ENCODE assay signal across 19 mouse cellular contexts in genomic region chr4:62303288-62303687, GRCm38 (mm10). TPM values are rescaled to one million over a fixed set of nuclear protein-coding genes. Genes with fewer than 3 reads are reported as not detected.
DNase-seq lines count a peak whose midpoint lies in the region; ATAC-seq lines count a peak whose summit lies in the region.
"Had no signal": no experiment of that assay in that cellular context is flagged by ENCODE, and none has a peak within 500 bp of the region (broad histone marks: within the 10 kb centered on the region; RNA-seq: fewer than 3 reads in every experiment).

No protein-coding gene starts in this region.

- no peaks in the 10 kb centered on the region for H3K4me1 ChIP-seq in intestine, embryonic 14.5 days (replicated peaks; ENCODE audit: control insufficient read depth, insufficient read depth, low read length)
- H3K4me1 ChIP-seq in intestine, embryonic 16.5 days (ENCODE audit: control insufficient read depth, insufficient read depth, low read length), result no peaks in the 10 kb centered on the region
- H3K4me1 ChIP-seq in midbrain, embryonic 11.5 days (ENCODE audit: control insufficient read depth, insufficient read depth, low read length), result no peaks in the 10 kb centered on the region
- H3K4me1 ChIP-seq in midbrain, embryonic 13.5 days (replicated peaks), result no peaks in the 10 kb centered on the region
- H3K4me1 ChIP-seq in stomach, embryonic 15.5 days, result no peaks in the 10 kb centered on the region
- H3K4me1 ChIP-seq: embryonic facial prominence, embryonic 10.5 days; forebrain, embryonic 13.5 days; hindbrain, embryonic 12.5 days had no signal

- whole genome bisulfite sequencing in intestine, embryonic 14.5 days, result 83% methylated on average over 1 of the region's 1 CpGs
- WGBS in intestine, embryonic 16.5 days, result 62% methylated on average over 1 of the region's 1 CpGs
- WGBS in midbrain, embryonic 11.5 days, result 74% methylated on average over 1 of the region's 1 CpGs
- WGBS in midbrain, embryonic 13.5 days, result 89% methylated on average over 1 of the region's 1 CpGs
- 64% methylated on average over 1 of the region's 1 CpGs for WGBS in stomach, embryonic 15.5 days

- H3K27ac ChIP-seq in intestine, embryonic 14.5 days (ENCODE audit: low read depth), result no peak overlapping the region
- H3K27ac ChIP-seq in intestine, embryonic 16.5 days (ENCODE audit: low read length), result no peak overlapping the region
- H3K27ac ChIP-seq in midbrain, embryonic 11.5 days (ENCODE audit: low read depth, low read length), result no peak overlapping the region
- H3K27ac ChIP-seq in midbrain, embryonic 13.5 days, result no peak overlapping the region
- H3K27ac ChIP-seq in stomach, embryonic 15.5 days, result no peak overlapping the region
- H3K27ac ChIP-seq: embryonic facial prominence, embryonic 10.5 days; forebrain, embryonic 13.5 days; gastrocnemius, adult 2 months; hindbrain, embryonic 12.5 days had no signal

- no peak overlapping the region for H3K9ac ChIP-seq in intestine, embryonic 14.5 days (ENCODE audit: low read length)
- H3K9ac ChIP-seq in intestine, embryonic 16.5 days (ENCODE audit: low read depth, low read length), result no peak overlapping the region
- H3K9ac ChIP-seq in midbrain, embryonic 11.5 days (ENCODE audit: low read length), result no peak overlapping the region
- no peak overlapping the region for H3K9ac ChIP-seq in midbrain, embryonic 13.5 days (replicated peaks)
- no peak overlapping the region for H3K9ac ChIP-seq in stomach, embryonic 15.5 days
- H3K9ac ChIP-seq: forebrain, embryonic 13.5 days; forebrain, postnatal 0 days; hindbrain, embryonic 12.5 days had no signal

- H3K9me3 ChIP-seq in intestine, embryonic 14.5 days (ENCODE audit: control insufficient read depth, low read length), result no peaks in the 10 kb centered on the region
- H3K9me3 ChIP-seq in intestine, embryonic 16.5 days (ENCODE audit: control insufficient read depth, low read length), result no peaks in the 10 kb centered on the region
- H3K9me3 ChIP-seq in midbrain, embryonic 11.5 days (ENCODE audit: control insufficient read depth, low read length), result no peaks in the 10 kb centered on the region
- no peaks in the 10 kb centered on the region for H3K9me3 ChIP-seq in midbrain, embryonic 13.5 days
- H3K9me3 ChIP-seq in stomach, embryonic 15.5 days, result no peaks in the 10 kb centered on the region
- H3K9me3 ChIP-seq: embryonic facial prominence, embryonic 10.5 days; forebrain, embryonic 13.5 days; hindbrain, embryonic 12.5 days had no signal

- no peak overlapping the region for H3K4me2 ChIP-seq in intestine, embryonic 14.5 days (ENCODE audit: low read length)
- no peak overlapping the region for H3K4me2 ChIP-seq in intestine, embryonic 16.5 days (ENCODE audit: low read depth, low read length)
- no peak overlapping the region for H3K4me2 ChIP-seq in midbrain, embryonic 11.5 days
- H3K4me2 ChIP-seq in midbrain, embryonic 13.5 days (replicated peaks), result no peak overlapping the region
- H3K4me2 ChIP-seq in stomach, embryonic 15.5 days, result no peak overlapping the region
- H3K4me2 ChIP-seq: forebrain, embryonic 13.5 days; heart, embryonic 11.5 days; hindbrain, embryonic 12.5 days had no signal

- H3K27me3 ChIP-seq in intestine, embryonic 14.5 days (replicated peaks; ENCODE audit: control insufficient read depth, insufficient read depth, low read length), result no peaks in the 10 kb centered on the region
- no peaks in the 10 kb centered on the region for H3K27me3 ChIP-seq in intestine, embryonic 16.5 days (replicated peaks; ENCODE audit: control insufficient read depth, insufficient read depth, low read length)
- no peaks in the 10 kb centered on the region for H3K27me3 ChIP-seq in midbrain, embryonic 11.5 days (ENCODE audit: control insufficient read depth, insufficient read depth, low read length)
- H3K27me3 ChIP-seq in midbrain, embryonic 13.5 days, result no peaks in the 10 kb centered on the region
- no peaks in the 10 kb centered on the region for H3K27me3 ChIP-seq in stomach, embryonic 15.5 days (replicated peaks)
- H3K27me3 ChIP-seq: forebrain, embryonic 13.5 days; hindbrain, embryonic 12.5 days had no signal

- DNase-seq in intestine, embryonic 14.5 days (ENCODE audit: low spot score), result no peak
- no peak for DNase-seq in midbrain, embryonic 11.5 days (ENCODE audit: low spot score, missing footprints)
- DNase-seq in frontal cortex, adult 2 months (ENCODE audit: extremely low spot score in 1 of 2, low spot score in 1 of 2), result no peak
- DNase-seq: adrenal gland, adult 8-10 months; adrenal gland, postnatal 36 days; cerebellum, adult 2 months; cerebellum, postnatal 10 days; forebrain, postnatal 0 days; gastrocnemius, adult 2 months; gastrocnemius, postnatal 25 days; heart, postnatal 4 days had no signal

- H3K36me3 ChIP-seq in intestine, embryonic 14.5 days (ENCODE audit: control insufficient read depth, insufficient read depth, low read length), result peaks cover 73% of the 10 kb centered on the region
- H3K36me3 ChIP-seq in intestine, embryonic 16.5 days (ENCODE audit: control insufficient read depth, insufficient read depth, low read length), result peaks cover 22% of the 10 kb centered on the region
- H3K36me3 ChIP-seq in midbrain, embryonic 11.5 days (ENCODE audit: control insufficient read depth, insufficient read depth, low read length), result peaks cover 12% of the 10 kb centered on the region
- peaks cover 89% of the 10 kb centered on the region for H3K36me3 ChIP-seq in midbrain, embryonic 13.5 days
- H3K36me3 ChIP-seq in stomach, embryonic 15.5 days, result peaks cover 50% of the 10 kb centered on the region

- peak; percentile 40; the same call in 1 of the 2 replicates for ATAC-seq in intestine, embryonic 14.5 days (replicated peaks; ENCODE audit: low FRiP score, low TSS enrichment, low read depth)
- ATAC-seq in intestine, embryonic 16.5 days, result no peak
- 0 out of 2 replicates have a peak, but pooled peaks have one; percentile 27 for ATAC-seq in midbrain, embryonic 11.5 days (ENCODE audit: low FRiP score)
- no peak for ATAC-seq in midbrain, embryonic 13.5 days
- peak; percentile 52; the same call in 1 of the 2 replicates for ATAC-seq in stomach, embryonic 15.5 days (ENCODE audit: insufficient read depth, low FRiP score, low read depth)
- ATAC-seq: forebrain, embryonic 13.5 days; forebrain, postnatal 0 days; hindbrain, embryonic 16.5 days had no signal

- H3K4me3 ChIP-seq in intestine, embryonic 14.5 days (ENCODE audit: low read depth, low read length), result no peak overlapping the region
- H3K4me3 ChIP-seq in intestine, embryonic 16.5 days (ENCODE audit: low read length), result no peak overlapping the region
- no peak overlapping the region for H3K4me3 ChIP-seq in midbrain, embryonic 11.5 days (ENCODE audit: low read depth, low read length)
- H3K4me3 ChIP-seq in midbrain, embryonic 13.5 days (replicated peaks), result no peak overlapping the region
- no peak overlapping the region for H3K4me3 ChIP-seq in stomach, embryonic 15.5 days (replicated peaks)
- H3K4me3 ChIP-seq: embryonic facial prominence, embryonic 10.5 days; forebrain, embryonic 13.5 days; gastrocnemius, adult 2 months; hindbrain, embryonic 12.5 days had no signal

RNA-seq across cellular contexts. Expression of gene Slc31a2, which starts 40.9 kb away (rescaled TPM):
- polyA plus RNA-seq in intestine, embryonic 14.5 days (2014; fragmentation: Nextera tagmentation; extraction: Ambion mirVana), result 13.6 and 14.5 TPM in 2 replicates
- 20.4 and 21.2 TPM in 2 replicates for polyA plus RNA-seq in intestine, embryonic 16.5 days (2015; fragmentation: Nextera tagmentation; extraction: Ambion mirVana)
- polyA plus RNA-seq in midbrain, embryonic 11.5 days (2014; fragmentation: Nextera tagmentation; extraction: Ambion mirVana), result 9.1 and 10.2 TPM in 2 replicates
- polyA plus RNA-seq in midbrain, embryonic 13.5 days (2015; fragmentation: Nextera tagmentation; extraction: Ambion mirVana), result 11.4 and 12.5 TPM in 2 replicates
- 21.4 and 23.9 TPM in 2 replicates for polyA plus RNA-seq in stomach, embryonic 15.5 days (2015; fragmentation: Nextera tagmentation; extraction: Ambion mirVana)
- 10.3 and 11.6 TPM in 2 replicates for polyA plus RNA-seq in frontal cortex, adult 2 months (2012; rRNA removed)

RNA-seq across cellular contexts. Expression of gene Fkbp15, which starts 57.1 kb away (rescaled TPM):
- polyA plus RNA-seq in intestine, embryonic 14.5 days (2014; fragmentation: Nextera tagmentation; extraction: Ambion mirVana), result 26.3 and 27.8 TPM in 2 replicates
- polyA plus RNA-seq in intestine, embryonic 16.5 days (2015; fragmentation: Nextera tagmentation; extraction: Ambion mirVana), result 24.3 and 27.9 TPM in 2 replicates
- polyA plus RNA-seq in midbrain, embryonic 11.5 days (2014; fragmentation: Nextera tagmentation; extraction: Ambion mirVana), result 17.9 and 19.6 TPM in 2 replicates
- 23.6 and 24.0 TPM in 2 replicates for polyA plus RNA-seq in midbrain, embryonic 13.5 days (2015; fragmentation: Nextera tagmentation; extraction: Ambion mirVana)
- polyA plus RNA-seq in stomach, embryonic 15.5 days (2015; fragmentation: Nextera tagmentation; extraction: Ambion mirVana), result 24.9 and 28.5 TPM in 2 replicates
- 24.4 and 27.2 TPM in 2 replicates for polyA plus RNA-seq in frontal cortex, adult 2 months (2012; rRNA removed)

RNA-seq across cellular contexts. Expression of gene Slc31a1, which starts 57.2 kb away (rescaled TPM):
- 56.0 and 59.2 TPM in 2 replicates for polyA plus RNA-seq in intestine, embryonic 14.5 days (2014; fragmentation: Nextera tagmentation; extraction: Ambion mirVana)
- polyA plus RNA-seq in intestine, embryonic 16.5 days (2015; fragmentation: Nextera tagmentation; extraction: Ambion mirVana), result 127 and 149 TPM in 2 replicates
- polyA plus RNA-seq in midbrain, embryonic 11.5 days (2014; fragmentation: Nextera tagmentation; extraction: Ambion mirVana), result 50.2 and 52.4 TPM in 2 replicates
- polyA plus RNA-seq in midbrain, embryonic 13.5 days (2015; fragmentation: Nextera tagmentation; extraction: Ambion mirVana), result 37.9 and 38.2 TPM in 2 replicates
- polyA plus RNA-seq in stomach, embryonic 15.5 days (2015; fragmentation: Nextera tagmentation; extraction: Ambion mirVana), result 59.0 and 64.3 TPM in 2 replicates
- polyA plus RNA-seq in frontal cortex, adult 2 months (2012; rRNA removed), result 19.9 and 20.0 TPM in 2 replicates

Comparison
In these comparisons a context has a peak if more than half of its experiments do, and no peak if none do; other contexts are left out.
1. ATAC-seq: peak in intestine, embryonic 14.5 days (single experiment), midbrain, embryonic 11.5 days (single experiment) and stomach, embryonic 15.5 days (single experiment); none in intestine, embryonic 16.5 days (single experiment) and midbrain, embryonic 13.5 days (single experiment).